Mouse (Mus musculus) hematopoietic stem cell, adult 5-6 weeks (primary cell): ENCODE results near the gene Olfr1418. TPM values are rescaled to one million over a fixed set of nuclear protein-coding genes. Genes with fewer than 3 reads are reported as not detected.
"Not testable (repeated sequence)": the region's sequence is repeated elsewhere in the genome, so short reads cannot be mapped to it uniquely, and the experiment has no call there.

Source experiments
- ATAC-seq, 2 experiments: fragments of 125-278 bp in 1 of 2; replicated peaks in 1 of 2; 2 replicates each; pipeline ENCODE4 v1.8.0; 2016 to 2017; ENCODE audit warnings: inconsistent platforms in 2 of 2, mild to moderate bottlenecking in 2 of 2, moderate number of reproducible peaks in 2 of 2, low read depth in 1 of 2, moderate TSS enrichment in 1 of 2; ENCODE audit not compliant: low FRiP score in 2 of 2, poor library complexity in 2 of 2, severe bottlenecking in 2 of 2, insufficient read depth in 1 of 2, low TSS enrichment in 1 of 2
- total RNA-seq: library from RNA; stranded (forward); fragments of 172-1452, 232-1000 nt; gene quantifications from 2 replicates; pipeline ENCODE4 v1.2.3, GENCODE M21; 2017

The Olfr1418 gene
- total RNA-seq, result not detected in 2 replicates

DNA sequence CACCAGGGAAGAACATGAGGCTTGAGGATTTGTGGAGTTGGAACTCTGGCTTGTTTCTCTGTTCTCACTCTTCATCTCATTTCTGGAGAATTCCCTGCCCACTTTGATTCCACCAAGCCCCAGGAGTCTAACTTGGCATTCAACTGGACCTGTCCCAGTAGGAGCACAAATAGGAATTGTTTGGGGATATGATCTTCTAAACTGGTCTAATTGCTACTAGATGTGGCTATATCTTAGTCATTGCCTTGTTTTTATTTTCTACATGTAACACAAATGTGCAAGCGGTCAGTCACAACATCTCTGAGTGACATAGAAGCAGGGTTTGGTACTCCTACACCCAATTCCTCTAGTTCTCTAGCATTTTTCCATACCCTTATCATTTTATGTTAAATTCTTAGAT is at the start of gene Olfr1418:
Gene Olfr1418 (minus strand): TSS at position 101 of the 400 bp plus-strand sequence.
- no peak for ATAC-seq

DNA sequence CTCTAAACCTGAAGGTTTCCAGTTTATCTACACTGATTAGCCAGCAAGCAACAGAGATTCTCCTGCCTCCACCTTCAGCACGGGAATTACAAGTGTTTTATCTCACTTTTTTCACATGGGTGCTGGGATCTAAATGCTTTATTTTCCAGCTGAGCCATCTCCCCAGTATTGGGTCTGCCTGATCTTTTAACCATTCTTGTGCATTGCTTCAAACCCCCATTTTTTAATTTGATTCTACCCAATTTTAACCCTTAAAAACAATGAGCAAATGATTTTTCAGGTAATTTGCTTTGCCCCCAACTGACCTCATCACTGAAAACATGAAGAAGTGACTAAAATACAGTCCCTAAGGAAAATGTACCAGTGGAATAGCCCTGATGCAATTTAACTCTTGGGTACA is 25.4 kb upstream of the Olfr1418 start, which contains the start of gene Olfr1420:
Gene Olfr1420 (plus strand): TSS at position 301 of the 400 bp plus-strand sequence.
- no peak for ATAC-seq

DNA sequence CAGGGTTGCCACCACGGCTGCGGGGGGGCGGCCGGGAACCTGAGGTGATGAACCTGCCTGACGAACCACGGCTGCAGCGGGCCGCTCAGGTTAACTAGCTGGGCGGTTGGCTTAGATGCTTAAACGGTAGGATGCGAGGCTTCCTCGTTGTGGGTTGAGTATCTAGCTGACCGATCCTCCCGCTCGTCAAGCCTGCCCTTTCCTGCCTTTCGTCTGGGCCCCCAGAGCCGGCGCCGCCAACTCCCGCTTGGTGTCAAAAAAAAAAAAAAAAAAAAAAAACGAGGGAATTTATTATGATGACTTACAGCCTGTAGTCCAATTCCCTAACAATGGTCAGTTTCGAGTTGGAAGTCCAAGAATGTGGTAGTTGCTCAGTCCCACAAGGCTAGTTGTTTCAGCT is 17.5 kb upstream of the Olfr1418 start:
- not testable (repeated sequence) for ATAC-seq

DNA sequence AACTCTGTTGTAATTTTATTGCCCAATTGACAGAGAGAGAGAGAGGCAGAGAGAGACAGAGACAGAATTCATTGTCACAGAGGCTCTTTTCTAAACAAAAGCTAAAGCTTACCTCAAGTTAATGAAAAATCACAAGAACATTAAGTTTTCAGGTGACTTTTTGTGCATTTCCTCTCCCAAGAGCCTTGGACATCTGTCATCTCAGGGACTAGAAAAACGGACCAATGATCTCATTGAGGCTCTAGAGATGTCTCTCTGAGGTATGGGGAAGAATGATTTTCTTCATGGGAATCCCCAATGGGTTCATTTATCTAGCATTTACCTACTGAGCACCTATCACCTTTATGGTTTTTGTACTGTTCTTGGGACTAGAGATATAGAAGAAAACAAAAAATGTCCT is 14.1 kb upstream of the Olfr1418 start, which contains the start of gene Olfr1419:
Gene Olfr1419 (minus strand): TSS at position 101 of the 400 bp plus-strand sequence.
- ATAC-seq, result no peak

DNA sequence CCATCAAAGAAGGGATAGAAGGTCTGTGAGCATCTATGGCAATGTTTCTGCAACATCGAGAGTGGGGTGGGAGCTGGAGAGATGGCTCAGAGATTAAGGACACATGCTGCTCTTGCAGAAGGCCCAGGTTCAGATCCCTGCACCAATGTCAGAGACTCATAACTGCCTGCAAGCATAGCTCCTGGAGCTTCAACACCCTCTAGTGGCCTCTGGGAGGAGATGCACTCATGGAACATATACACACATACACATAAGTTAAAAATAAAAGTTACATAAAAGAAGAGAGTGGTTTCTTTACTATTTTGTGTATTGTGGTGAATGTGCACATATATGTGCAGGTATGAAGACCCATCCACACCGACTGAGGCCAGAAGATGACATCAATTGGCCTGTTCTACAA is 7.0 kb upstream of the Olfr1418 start:
- ATAC-seq, result no peak

DNA sequence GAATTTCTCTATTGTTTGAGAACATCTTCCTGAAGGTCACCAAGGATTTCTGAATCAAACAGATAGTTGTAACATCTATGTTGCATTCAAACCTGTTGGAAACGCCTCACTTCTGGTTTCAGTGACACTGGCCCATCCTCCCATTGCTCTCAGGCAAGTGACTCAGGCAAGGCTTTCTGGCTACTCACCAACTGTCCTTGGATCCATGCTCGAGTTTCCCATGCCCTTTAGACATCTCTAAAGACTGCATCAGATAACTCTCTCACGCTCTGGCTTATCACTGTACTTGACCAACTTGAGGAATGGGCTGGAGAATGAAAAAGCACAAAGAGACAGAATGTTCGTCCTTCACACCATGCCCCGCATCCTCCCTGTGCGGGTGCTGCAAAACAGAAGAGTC is 4.4 kb downstream of the Olfr1418 start:
- ATAC-seq, result no peak

DNA sequence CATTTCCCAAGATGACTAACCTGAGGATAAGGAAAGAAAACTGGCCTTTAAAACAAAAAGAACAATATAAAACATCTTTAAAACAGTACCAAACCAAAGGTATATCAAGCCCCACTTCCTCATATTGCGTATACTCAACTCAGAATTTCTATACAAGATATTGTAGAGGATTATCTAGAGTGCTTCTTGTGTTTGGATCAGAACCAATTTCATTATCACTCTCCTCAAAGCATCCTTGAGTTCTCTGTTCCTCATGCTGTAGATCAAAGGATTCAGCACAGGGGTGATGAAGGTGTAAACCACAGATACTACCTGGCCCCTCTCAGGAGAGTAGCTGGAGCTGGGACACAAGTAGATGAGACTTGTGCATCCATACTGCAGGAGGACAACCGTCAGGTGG is 6.0 kb downstream of the Olfr1418 start:
- ATAC-seq, result no peak

DNA sequence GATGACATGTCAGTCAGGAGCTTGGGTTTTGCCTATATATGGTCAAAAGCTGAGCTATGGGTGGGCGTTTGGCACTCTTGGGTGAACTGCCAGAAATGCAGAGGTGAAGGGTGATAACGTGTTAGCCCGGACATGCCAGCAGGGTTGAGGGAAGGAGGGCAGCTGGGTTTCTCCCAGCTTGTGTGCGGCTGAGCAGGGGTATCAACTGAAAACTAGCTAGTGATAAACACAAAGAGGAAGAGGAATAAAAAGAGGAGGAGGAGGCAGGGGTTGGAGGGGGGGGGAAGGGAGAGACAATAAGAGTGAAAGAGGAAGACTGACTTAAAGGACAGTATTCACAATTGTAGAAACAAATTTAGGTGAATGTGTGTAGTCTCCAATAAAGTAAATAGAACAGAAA is 8.2 kb downstream of the Olfr1418 start:
- no peak for ATAC-seq

DNA sequence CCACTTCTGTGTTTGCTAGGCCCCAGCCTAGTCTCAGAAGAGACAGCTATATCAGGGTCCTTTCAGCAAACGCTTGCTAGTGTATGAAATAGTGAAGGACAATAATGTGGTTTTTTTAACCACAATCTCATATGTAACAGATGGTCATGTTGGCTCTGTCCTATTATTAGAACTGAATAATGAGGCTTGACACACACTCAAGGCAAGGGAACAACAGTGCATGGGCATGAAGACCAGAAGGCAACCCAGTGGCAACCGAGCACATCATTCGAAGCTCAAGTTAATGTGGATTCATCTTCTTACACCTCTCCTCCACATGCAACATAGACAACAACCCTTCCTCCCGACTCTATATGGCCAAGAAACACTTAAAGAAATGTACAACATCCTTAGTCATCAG is 14.5 kb downstream of the Olfr1418 start:
- no peak for ATAC-seq

DNA sequence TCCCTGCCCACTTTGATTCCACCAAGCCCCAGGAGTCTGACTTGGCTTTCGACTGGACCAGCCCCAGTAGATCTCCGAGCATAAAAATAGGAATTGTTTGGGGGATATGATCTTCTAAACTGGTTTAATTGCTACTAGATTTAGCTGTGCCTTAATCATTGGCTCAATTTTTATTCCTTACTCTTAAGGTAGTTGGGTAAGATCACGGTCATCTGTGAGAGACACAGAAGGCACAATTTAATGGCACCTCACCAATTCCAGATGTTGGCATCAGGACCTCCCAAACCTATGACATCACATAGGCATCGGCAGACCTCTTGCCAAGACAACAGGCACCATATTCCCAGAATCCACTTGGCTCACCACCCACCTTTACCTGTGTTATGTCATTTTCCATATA is 21.7 kb downstream of the Olfr1418 start, which contains the start of gene Olfr1417:
Gene Olfr1417 (minus strand): TSS at position 101 of the 400 bp plus-strand sequence.
- ATAC-seq, result no peak

DNA sequence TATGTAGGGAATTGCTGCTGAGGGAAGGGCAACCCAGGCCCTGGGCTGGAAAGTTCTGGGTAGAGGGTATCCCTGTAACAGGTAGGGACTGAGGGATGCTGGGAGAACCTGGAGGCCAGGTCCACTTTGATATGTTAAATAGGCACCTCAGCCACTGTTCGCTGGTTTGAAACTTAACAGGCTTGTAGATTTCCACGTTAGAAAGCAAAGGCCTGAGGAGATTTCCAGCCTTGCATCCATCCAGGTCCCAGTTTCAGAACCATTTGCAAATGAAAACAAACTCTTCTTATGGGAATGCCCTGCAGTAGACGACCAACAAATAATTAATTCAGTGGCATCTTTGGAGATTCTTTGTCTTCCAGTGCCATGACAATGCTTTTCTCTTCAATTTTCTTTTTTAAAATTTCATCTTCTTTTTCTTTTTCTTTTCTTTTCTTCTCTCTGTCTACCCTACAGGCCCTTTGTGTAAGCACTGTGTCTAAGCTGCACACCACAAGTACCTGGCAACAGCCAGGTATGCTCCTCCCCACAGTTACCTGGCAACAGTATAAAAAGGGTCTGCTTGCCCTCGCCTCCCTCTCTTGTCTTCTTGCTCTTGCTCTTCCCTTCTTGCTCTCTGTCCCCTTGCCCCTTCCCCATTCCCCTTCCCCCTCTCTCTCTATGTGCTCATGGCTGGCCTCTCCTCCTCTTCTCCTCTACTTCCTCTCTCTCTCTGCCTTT is 37.4 kb downstream of the Olfr1418 start:
- no peak for ATAC-seq

DNA sequence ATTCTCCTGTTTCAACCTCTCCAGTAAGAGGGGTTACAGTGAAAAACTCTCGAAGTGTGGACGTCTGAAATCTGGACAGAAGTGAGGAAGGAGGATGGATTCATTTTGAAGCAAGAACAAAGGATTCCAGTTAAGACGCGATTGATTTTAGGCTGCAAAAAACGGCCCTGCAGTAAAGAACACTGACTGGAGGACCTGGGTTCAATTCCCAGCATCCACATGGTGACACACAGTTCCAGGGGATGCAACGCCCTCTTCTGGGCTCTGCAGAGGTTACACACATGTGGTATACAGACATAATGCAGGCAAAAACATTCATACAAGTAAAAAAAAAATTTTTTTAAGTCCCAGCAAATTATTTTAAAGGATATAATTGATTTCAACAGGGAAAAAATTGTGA is 40.7 kb downstream of the Olfr1418 start:
- no peak for ATAC-seq

DNA sequence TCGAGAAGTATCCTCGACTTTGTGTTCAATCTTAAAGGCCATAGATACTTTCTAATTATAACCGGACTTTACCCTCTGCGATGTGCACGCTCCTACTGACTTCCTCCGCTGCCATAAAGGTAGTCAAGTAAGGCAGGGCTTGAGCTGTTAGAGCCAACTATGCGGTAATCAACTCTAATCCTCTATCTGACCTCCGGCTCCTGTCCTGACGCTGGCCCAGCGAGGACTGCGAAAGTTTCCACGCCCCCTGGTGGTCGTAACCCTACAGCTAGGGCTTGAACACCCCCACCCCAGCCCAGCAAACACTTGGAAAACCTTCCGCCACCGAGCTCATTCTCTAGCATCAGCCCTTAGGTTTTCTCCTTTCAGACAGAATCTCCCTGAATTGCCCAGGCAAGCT is 41.1 kb downstream of the Olfr1418 start:
- peak; percentile 68 to 70 for ATAC-seq

DNA sequence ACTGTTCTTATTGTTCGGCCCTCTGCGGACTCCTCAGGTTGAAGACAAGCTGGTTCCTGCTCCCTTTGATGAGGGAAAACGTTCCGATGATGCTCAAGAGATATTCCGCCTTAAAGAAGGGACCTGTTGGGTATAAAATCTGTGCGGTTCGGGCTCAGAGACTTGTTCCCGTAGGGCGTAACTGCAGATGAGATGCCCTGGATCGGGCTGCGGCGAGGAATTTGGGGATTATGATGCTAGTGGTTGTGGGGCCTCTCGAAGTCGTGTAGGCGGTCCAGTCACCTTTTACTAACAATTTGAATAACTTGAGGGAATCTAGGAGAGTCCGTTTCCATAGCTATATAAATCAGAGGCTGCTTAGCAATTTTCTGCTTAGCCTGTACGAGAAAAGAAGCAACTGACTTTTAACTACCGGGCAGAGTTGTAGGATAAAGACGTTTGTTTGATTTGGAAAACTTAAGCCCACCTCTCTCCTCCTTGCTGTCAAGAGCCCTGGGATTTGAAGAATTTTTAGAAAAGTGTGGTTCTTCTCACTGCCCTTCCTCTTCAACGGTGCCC is 41.6 kb downstream of the Olfr1418 start, which contains the start of gene Stx3:
Gene Stx3 (minus strand): TSS at position 261 of the 558 bp plus-strand sequence.
- no peak for ATAC-seq

DNA sequence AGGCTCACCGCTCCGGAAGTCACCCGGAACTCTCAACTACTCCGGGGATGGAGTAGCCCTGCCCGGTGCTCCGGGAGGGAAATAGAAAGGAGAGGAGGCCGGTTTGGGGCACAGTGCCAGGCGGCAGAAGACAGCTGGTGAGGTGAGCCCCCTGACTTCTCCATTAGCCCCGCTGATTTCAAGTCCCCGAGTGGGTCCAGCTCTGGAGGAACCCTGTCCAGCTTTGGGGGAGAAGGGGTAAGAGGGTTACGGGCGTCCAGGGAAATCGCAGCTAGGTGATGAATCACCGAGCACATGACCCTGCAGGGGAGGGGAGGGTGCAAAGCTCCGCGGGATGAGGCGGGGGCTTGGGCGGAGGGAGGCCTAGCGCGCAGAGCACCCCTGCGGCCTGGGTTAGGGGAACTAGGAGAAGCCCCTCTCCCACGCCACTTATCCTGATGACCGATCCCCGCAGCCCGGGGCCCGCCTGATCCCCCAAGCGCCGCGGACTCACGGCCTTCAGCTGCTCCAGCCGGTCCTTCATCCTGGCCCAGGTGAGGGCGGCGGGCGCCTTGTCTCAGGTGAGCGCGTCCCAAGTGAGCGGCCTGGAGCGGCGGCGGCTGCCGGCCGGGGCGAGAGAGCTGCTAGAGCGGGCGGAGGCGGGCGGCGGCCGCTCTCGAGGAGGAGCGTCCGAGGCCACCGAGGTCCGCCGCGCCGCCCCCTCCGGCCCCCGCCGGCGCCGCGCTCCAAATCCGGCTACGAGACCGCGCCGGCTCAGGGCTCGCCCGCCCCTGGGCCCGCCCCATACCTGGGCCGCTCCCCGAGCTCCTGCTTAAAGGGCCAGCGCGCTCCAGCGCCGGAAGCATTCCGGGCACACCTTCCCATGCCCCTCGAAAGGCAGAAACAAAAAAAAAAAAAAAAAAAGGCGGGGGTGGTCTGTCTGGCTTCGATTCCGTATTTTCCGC is 42.4 kb downstream of the Olfr1418 start:
- peak; percentile 35 to 44; a peak in 2 of 4 replicates for ATAC-seq

DNA sequence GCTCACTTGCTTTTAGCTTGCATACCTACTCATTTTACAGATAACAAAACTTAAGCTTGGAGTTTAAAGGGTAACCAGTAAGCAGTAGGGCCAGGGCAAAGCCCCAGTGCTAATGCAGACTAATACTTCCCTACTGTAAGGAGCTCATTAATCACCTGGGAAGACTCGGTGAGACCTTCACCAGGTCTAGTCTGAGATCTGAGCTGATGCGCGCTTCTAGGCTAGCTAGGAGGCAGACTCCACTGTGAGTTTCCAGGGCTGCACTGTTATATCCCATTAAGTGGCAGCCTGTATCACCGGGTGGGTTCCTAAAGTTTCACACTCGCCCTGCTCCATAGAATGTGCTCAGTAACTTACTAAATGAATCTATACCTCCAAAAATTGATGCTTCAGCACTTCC is 43.3 kb downstream of the Olfr1418 start:
- peak in 1 of 2 experiments; percentile 2; a peak in 1 of 4 replicates for ATAC-seq

DNA sequence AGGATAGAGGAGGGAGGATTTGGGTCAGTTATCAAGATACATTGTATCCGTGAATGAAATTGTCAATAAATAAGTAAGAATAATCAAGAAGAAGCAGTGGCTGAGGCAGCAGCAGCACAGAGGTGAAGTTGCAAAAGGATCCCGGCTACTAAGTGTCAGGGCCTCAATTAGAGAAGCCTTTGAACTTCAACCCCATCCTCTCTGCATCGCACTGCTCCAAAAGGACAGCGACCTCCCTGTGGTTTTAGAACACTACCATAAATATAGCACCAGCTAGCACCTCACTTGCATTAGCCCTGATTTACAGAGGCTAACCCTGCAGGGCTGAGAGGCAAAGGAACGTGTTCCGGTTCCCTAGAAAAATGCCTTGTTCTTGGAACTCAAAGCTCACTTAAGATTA is 44.2 kb downstream of the Olfr1418 start:
- ATAC-seq, result no peak
